Mouse (Mus musculus): ENCODE data around the gene Npc2. TPM values are rescaled to one million over a fixed set of nuclear protein-coding genes. Genes with fewer than 3 reads are reported as not detected.

Gene Npc2
- polyA plus RNA-seq, 1 experiment: 572 TPM

GRCm38 (mm10) chr12:84790853-84791252 is 17.9 kb upstream of the Npc2 start:
- WGBS: 42% methylated on average over 10 of the region's 10 CpGs
- no peak for DNase-seq

DNA sequence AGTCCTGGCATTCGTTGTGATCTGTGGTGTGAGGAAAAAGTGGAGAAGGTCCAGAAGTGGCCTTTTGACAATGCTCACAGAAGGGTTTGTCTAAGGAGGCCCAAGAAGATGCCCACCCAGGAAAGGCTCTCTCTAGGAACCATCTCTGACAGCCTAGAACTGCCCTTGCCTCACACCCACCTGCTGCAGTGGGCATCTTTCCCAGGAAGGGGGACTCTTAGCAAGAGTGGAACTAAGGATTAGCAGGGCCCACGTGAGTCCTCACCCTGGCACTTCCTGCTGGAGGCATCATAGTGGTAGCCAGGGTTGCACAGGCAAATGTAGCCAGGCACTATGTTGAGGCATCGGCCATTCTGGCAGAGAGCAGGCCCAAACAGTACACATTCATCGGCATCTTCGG is 13.1 kb upstream of the Npc2 start:
- no peak overlapping the region for H3K4me3 ChIP-seq (replicated peaks; ENCODE audit: extremely low read depth, low read depth, low read length)
- no peak for DNase-seq
- H3K4me1 ChIP-seq (ENCODE audit: control insufficient read depth, insufficient read depth, low read length): peaks cover 4% of the 10 kb centered on the region; the same call in 1 of the 2 replicates
- WGBS: 44% methylated on average over 5 of the region's 5 CpGs
- no peak for TF ChIP-seq POLR2A (IDR thresholded peaks at IDR 0.05; ENCODE audit: borderline replicate concordance, extremely low read depth, low read depth, low read length)
- no peak for TF ChIP-seq CTCF (IDR thresholded peaks at IDR 0.05; ENCODE audit: insufficient read depth, low read length)

More at GRCm38 (mm10) chr12:84790853-84791252, 17.9 kb upstream of the Npc2 start:
- Histone ChIP-seq H3K4me3 (replicated peaks; ENCODE audit: extremely low read depth, low read depth, low read length) (no peak overlapping the region), H3K4me1 (ENCODE audit: control insufficient read depth, insufficient read depth, low read length) (no peaks in the 10 kb centered on the region)
- TF ChIP-seq CTCF (IDR thresholded peaks at IDR 0.05; ENCODE audit: insufficient read depth, low read length) (no peak), POLR2A (IDR thresholded peaks at IDR 0.05; ENCODE audit: borderline replicate concordance, extremely low read depth, low read depth, low read length) (no peak)

GRCm38 (mm10) chr12:84784604-84785381 is 11.8 kb upstream of the Npc2 start:
- peaks cover 4% of the 10 kb centered on the region; the same call in 1 of the 2 replicates for H3K4me1 ChIP-seq (ENCODE audit: control insufficient read depth, insufficient read depth, low read length)
- WGBS: 25% methylated on average over 25 of the region's 25 CpGs
- TF ChIP-seq POLR2A (IDR thresholded peaks at IDR 0.05; ENCODE audit: borderline replicate concordance, extremely low read depth, low read depth, low read length): no peak
- TF ChIP-seq CTCF (IDR thresholded peaks at IDR 0.05; ENCODE audit: insufficient read depth, low read length): peak; percentile 83
- DNase-seq: peak; percentile 87
- H3K4me3 ChIP-seq (replicated peaks; ENCODE audit: extremely low read depth, low read depth, low read length): no peak overlapping the region

DNA sequence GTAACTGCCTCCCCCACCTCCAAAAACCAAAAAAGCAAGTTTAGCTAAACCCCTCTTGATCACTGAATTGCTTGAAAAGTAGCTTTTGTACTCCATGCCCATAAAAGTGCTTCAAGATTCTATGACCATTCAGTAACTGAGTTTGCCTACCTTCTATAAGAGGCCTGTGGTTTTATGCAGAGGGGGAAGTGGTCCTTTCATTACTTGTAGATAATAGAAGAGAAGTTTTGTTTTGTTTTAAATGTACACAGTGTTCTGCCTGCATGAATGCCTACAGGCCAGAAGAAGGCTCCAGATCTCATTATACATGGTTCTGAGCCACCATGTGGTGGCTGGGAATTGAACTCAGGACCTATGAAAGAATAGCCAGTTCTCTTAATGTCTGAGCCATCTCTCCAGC is 3.3 kb upstream of the Npc2 start:
- no peak overlapping the region for H3K4me3 ChIP-seq (replicated peaks; ENCODE audit: extremely low read depth, low read depth, low read length)
- peaks cover 6% of the 10 kb centered on the region for H3K4me1 ChIP-seq (ENCODE audit: control insufficient read depth, insufficient read depth, low read length)
- TF ChIP-seq POLR2A (IDR thresholded peaks at IDR 0.05; ENCODE audit: borderline replicate concordance, extremely low read depth, low read depth, low read length) (no peak), CTCF (IDR thresholded peaks at IDR 0.05; ENCODE audit: insufficient read depth, low read length) (no peak)
- DNase-seq: no peak

GRCm38 (mm10) chr12:84774376-84774775 is 1.4 kb upstream of the Npc2 start:
- no peak overlapping the region for H3K4me3 ChIP-seq (replicated peaks; ENCODE audit: extremely low read depth, low read depth, low read length)
- peaks cover 8% of the 10 kb centered on the region for H3K4me1 ChIP-seq (ENCODE audit: control insufficient read depth, insufficient read depth, low read length)
- no peak for DNase-seq
- WGBS: 55% methylated on average over 6 of the region's 6 CpGs
- TF ChIP-seq POLR2A (IDR thresholded peaks at IDR 0.05; ENCODE audit: borderline replicate concordance, extremely low read depth, low read depth, low read length) (no peak), CTCF (IDR thresholded peaks at IDR 0.05; ENCODE audit: insufficient read depth, low read length) (no peak)

DNA sequence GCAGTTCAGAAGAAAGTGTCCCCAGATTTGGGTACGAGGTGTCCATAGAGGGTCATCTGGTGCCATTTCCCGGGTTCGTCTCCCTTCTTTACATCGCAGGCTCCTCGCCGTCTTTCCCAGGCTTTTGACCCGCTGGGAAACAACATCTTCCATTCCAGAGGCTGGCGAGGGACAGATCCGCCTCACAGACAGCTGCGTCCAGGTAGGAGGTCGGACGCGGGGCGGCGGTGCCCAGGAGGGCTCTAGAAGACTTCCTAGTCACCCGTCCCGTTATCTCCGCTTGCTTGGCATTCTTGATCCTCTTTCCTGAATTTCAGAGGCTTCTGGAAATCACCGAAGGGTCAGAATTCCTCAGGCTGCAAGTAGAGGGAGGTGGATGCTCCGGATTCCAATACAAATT is 524 bp upstream of the Npc2 start:
- no peak for DNase-seq
- Histone ChIP-seq H3K4me3 (replicated peaks; ENCODE audit: extremely low read depth, low read depth, low read length) (peak overlapping the region; percentile 86), H3K4me1 (ENCODE audit: control insufficient read depth, insufficient read depth, low read length) (peaks cover 8% of the 10 kb centered on the region)
- TF ChIP-seq POLR2A (IDR thresholded peaks at IDR 0.05; ENCODE audit: borderline replicate concordance, extremely low read depth, low read depth, low read length): no peak
- TF ChIP-seq CTCF (IDR thresholded peaks at IDR 0.05; ENCODE audit: insufficient read depth, low read length): no peak
- WGBS: under 1% methylated on average over 20 of the region's 20 CpGs

GRCm38 (mm10) chr12:84771981-84772520 is 901 bp downstream of the Npc2 start:
- Histone ChIP-seq H3K4me1 (ENCODE audit: control insufficient read depth, insufficient read depth, low read length) (peaks cover 11% of the 10 kb centered on the region), H3K4me3 (replicated peaks; ENCODE audit: extremely low read depth, low read depth, low read length) (peak overlapping the region; percentile 92)
- TF ChIP-seq POLR2A (IDR thresholded peaks at IDR 0.05; ENCODE audit: borderline replicate concordance, extremely low read depth, low read depth, low read length) (no peak), CTCF (IDR thresholded peaks at IDR 0.05; ENCODE audit: insufficient read depth, low read length) (no peak)
- 2% methylated on average over 10 of the region's 10 CpGs for WGBS
- no peak for DNase-seq

DNA sequence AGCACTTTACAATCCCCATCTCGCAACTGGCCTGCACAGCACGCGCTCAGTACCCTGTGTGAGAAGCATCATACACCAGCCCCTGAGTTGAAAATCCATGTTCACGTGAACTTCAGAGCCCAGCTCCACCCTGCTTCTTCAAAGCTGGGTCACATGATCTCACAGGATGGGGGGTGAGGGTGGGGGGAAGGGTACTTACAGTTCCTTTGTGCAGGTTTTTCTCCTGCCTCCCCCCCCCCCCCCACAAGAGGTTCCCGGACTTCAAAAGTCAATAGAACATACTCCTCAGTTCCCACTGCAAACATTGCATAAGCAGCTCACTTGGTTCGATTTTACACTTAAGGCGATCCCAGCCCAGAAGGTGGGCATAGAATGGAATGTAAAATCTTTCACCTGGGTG is 3.3 kb downstream of the Npc2 start:
- peak; percentile 45; the same call in 1 of the 2 replicates for TF ChIP-seq POLR2A (IDR thresholded peaks at IDR 0.05; ENCODE audit: borderline replicate concordance, extremely low read depth, low read depth, low read length)
- no peak for TF ChIP-seq CTCF (IDR thresholded peaks at IDR 0.05; ENCODE audit: insufficient read depth, low read length)
- WGBS: 57% methylated on average over 7 of the region's 7 CpGs
- peak overlapping the region; percentile 25 for H3K4me3 ChIP-seq (replicated peaks; ENCODE audit: extremely low read depth, low read depth, low read length)
- H3K4me1 ChIP-seq (ENCODE audit: control insufficient read depth, insufficient read depth, low read length): peaks cover 14% of the 10 kb centered on the region; the same call in 1 of the 2 replicates
- DNase-seq: no peak

DNA sequence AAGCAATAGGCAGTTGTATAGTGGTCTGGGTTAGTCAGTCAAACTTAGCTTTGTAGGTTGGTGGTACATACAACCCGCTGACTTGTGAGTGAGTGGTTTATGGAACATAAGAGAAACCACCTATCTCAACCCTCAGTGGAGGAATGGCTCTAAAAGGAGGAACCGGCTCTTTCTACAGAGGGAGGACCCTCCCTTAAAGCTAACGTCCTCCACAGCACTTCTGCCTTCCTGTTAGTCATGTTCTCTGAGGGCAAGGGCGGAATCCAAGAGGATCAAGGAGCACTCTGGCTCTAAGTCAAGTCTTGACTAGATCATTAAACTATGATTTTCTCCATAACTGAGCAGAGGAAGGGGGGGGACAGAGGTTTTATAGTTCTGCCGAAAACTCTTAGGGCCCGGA is 5.4 kb downstream of the Npc2 start:
- TF ChIP-seq CTCF (IDR thresholded peaks at IDR 0.05; ENCODE audit: insufficient read depth, low read length) (no peak), POLR2A (IDR thresholded peaks at IDR 0.05; ENCODE audit: borderline replicate concordance, extremely low read depth, low read depth, low read length) (no peak)
- DNase-seq: no peak
- H3K4me1 ChIP-seq (ENCODE audit: control insufficient read depth, insufficient read depth, low read length): peaks cover 10% of the 10 kb centered on the region; the same call in 1 of the 2 replicates
- 52% methylated on average over 6 of the region's 6 CpGs for WGBS
- H3K4me3 ChIP-seq (replicated peaks; ENCODE audit: extremely low read depth, low read depth, low read length): no peak overlapping the region

Data from lung, adult 2 months (tissue).